Mouse (Mus musculus) forebrain, embryonic 16.5 days (tissue): ENCODE data around the gene Arhgap19. TPM values are rescaled to one million over a fixed set of nuclear protein-coding genes. Genes with fewer than 3 reads are reported as not detected.
A peak's percentile ranks its signal among the peaks of the same experiment; 100 is the strongest.

Source experiments
- ATAC-seq: fragments of 200-750 bp; cut with Nextera tagmentation; 2 replicates; pipeline ENCODE4 v1.8.0; 2017; ENCODE audit warnings: mild to moderate bottlenecking, moderate library complexity
- H3K27ac ChIP-seq: fragments of 300-500 bp; sonication (generic); 2 replicates; pipeline ENCODE4 v1.5.1; 2014; ENCODE audit warnings: low read length, control low read depth
- H3K27me3 ChIP-seq: fragments of 300-500 bp; sonication (generic); replicated peaks from 2 replicates; pipeline ENCODE4 v1.6.1; 2014; ENCODE audit warnings: low read length; ENCODE audit not compliant: control insufficient read depth, insufficient read depth
- H3K36me3 ChIP-seq: fragments of 300-500 bp; sonication (generic); 2 replicates; pipeline ENCODE4 v1.6.1; 2014; ENCODE audit not compliant: control insufficient read depth, insufficient read depth
- H3K4me1 ChIP-seq: fragments of 300-500 bp; sonication (generic); replicated peaks from 2 replicates; pipeline ENCODE4 v1.6.1; 2014; ENCODE audit warnings: low read length; ENCODE audit not compliant: control insufficient read depth, insufficient read depth
- H3K4me2 ChIP-seq: fragments of 300-500 bp; sonication (generic); 2 replicates; pipeline ENCODE4 v1.6.1; 2014; ENCODE audit warnings: mild to moderate bottlenecking, low read length, control low read depth
- H3K4me3 ChIP-seq: fragments of 300-500 bp; sonication (generic); replicated peaks from 2 replicates; pipeline ENCODE4 v1.5.1; 2014; ENCODE audit warnings: mild to moderate bottlenecking, low read length, control low read depth
- H3K9ac ChIP-seq: fragments of 300-500 bp; sonication (generic); replicated peaks from 2 replicates; pipeline ENCODE4 v1.6.1; 2014; ENCODE audit warnings: low read depth, low read length, control low read depth
- H3K9me3 ChIP-seq: fragments of 300-500 bp; sonication (generic); 2 replicates; pipeline ENCODE4 v1.6.1; 2016; ENCODE audit warnings: low read length; ENCODE audit not compliant: control insufficient read depth
- WGBS: fragments of 180-500 bp; shearing (Covaris S2); extraction: QIAGEN DNeasy Blood & Tissue Kit; methylation state at CpG from one replicate; pipeline ENCODE4 v1.1.7; 2014; 5-methylcytosine and 5-hydroxymethylcytosine counted together
- polyA plus RNA-seq: library from polyadenylated mRNA; unstranded; fragments of >200 nt; fragmentation: Nextera tagmentation; extraction: Ambion mirVana; gene quantifications from 2 replicates; pipeline ENCODE4 v1.2.1, GENCODE M21; 2015

The Arhgap19 gene
- polyA plus RNA-seq, 1 experiment from 2014 or later = 8.5 TPM

DNA sequence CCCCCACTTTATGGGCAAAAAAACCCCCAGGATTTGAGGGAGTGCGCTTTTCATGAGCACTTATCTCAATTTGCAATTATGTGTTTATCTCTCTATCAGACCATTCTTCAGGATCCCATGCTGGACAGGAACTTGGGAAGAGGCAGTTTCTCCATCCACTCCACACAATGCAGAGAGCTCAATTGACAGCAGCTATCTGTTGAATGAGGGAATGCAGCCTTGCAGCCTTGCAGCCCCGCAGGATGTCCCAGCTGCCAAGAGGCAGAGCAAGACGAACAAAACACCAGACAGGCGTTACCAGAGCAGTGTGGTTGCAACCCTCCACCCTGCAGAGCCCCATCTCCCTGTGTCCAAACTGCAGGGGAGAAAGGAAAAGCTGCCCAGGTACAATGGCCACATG is 63.0 kb downstream of the Arhgap19 start:
- no peaks in the 10 kb centered on the region for H3K9me3 ChIP-seq
- peaks cover 81% of the 10 kb centered on the region for H3K4me1 ChIP-seq
- 10% methylated on average over 4 of the region's 4 CpGs for WGBS
- H3K4me2 ChIP-seq = peak overlapping the region; percentile 66
- peak overlapping the region; percentile 57 for H3K27ac ChIP-seq
- no peaks in the 10 kb centered on the region for H3K36me3 ChIP-seq
- H3K9ac ChIP-seq = peak overlapping the region; percentile 10; the same call in 1 of the 2 replicates
- ATAC-seq = no peak
- H3K4me3 ChIP-seq = peak overlapping the region; percentile 25
- H3K27me3 ChIP-seq = peaks cover 8% of the 10 kb centered on the region

DNA sequence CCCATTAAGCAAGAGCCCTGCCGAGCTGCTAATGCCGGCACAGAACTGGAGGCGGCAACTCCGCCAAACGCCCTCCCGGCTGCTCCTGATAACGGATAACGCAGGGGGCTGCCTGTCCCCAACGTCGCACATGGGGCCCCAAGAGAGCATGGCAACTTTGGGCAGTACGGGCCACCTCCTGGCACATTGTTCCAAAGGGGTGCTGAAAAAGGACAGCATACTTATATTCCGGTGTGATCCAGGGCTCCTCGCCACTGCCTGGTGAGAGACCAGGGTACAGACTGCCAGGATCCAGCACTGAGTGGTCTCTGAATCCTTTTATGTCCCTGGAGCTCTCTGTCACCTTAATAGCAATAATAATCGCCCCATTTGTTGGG is 63.4 kb downstream of the Arhgap19 start:
- H3K27me3 ChIP-seq = peaks cover 8% of the 10 kb centered on the region
- WGBS = 2% methylated on average over 14 of the region's 14 CpGs
- peak overlapping the region; percentile 25 for H3K4me3 ChIP-seq
- H3K36me3 ChIP-seq = no peaks in the 10 kb centered on the region
- H3K4me1 ChIP-seq = peaks cover 77% of the 10 kb centered on the region
- ATAC-seq = peak; percentile 36
- H3K4me2 ChIP-seq = peak overlapping the region; percentile 66
- H3K9ac ChIP-seq = peak overlapping the region; percentile 35; the same call in 1 of the 2 replicates
- peak overlapping the region; percentile 57 for H3K27ac ChIP-seq
- no peaks in the 10 kb centered on the region for H3K9me3 ChIP-seq

DNA sequence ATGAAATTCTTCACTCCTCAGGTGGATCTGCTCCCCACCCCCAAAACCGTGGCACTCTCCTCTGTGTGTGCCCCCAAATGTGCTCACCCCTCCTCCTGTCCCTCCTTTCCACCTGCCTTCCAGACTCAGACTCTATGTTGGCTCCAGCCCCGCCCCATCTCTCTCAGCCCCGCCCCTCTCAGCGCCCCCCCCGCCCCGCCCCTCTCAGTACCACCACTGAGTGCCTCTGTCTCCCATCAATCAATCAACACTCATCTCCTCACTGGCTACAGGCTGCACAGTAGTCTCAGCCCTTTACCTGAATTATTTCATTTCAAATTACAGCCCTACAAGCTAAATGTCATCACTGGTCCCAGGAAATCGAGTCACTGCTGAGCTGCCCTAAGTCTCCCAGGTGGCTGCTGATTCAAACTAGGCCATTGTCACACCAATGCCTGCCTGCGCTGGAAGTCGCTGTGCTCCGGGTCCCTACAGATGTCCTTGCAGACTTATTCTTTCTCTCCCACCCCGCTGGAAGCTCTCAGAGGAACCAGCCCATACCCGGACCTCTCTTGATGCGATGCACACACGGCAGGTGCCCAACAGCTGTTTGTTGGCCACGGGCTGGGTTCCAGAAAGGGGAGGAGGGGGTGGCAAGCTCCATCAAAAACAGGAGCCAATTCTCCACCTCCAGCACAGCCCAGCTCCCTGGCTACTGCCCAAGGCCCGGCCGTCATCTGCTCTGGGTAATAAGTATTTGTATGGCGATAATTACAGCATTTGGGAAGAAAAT is 64.0 kb downstream of the Arhgap19 start:
- Histone ChIP-seq H3K4me3 (peak overlapping the region; percentile 25), H3K4me2 (peak overlapping the region; percentile 66), H3K9ac (peak overlapping the region; percentile 35), H3K27me3 (peaks cover 8% of the 10 kb centered on the region), H3K36me3 (no peaks in the 10 kb centered on the region), H3K27ac (peak overlapping the region; percentile 57), H3K9me3 (no peaks in the 10 kb centered on the region), H3K4me1 (peaks cover 73% of the 10 kb centered on the region)
- 1% methylated on average over 14 of the region's 18 CpGs for WGBS
- ATAC-seq = peak; percentile 82

DNA sequence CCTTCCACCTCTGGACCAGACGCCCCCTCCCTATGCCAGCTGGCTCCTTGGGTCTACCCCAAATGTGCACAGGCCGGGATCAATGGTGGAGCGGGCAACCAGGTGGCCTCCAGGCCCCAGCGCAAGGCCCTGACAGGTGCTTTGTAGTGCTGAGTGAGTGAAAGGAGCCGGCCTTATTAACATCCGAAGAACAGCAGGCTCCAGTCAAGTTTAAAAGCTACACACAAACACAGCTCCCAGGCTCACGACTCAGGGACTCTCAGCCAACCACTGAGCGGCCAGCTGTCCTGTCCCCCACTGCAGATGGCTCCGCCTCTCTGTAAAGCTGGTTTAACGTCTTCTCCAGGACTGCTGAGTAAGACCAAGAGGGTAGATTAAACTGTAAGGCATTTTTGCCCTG is 67.2 kb downstream of the Arhgap19 start:
- Histone ChIP-seq H3K9me3 (peaks cover 10% of the 10 kb centered on the region), H3K4me1 (peaks cover 43% of the 10 kb centered on the region), H3K27me3 (no peaks in the 10 kb centered on the region), H3K36me3 (peaks cover 3% of the 10 kb centered on the region; the same call in 1 of the 2 replicates), H3K27ac (no peak overlapping the region), H3K4me2 (no peak overlapping the region), H3K4me3 (no peak overlapping the region), H3K9ac (0 out of 2 replicates have a peak overlapping the region, but pooled peaks have one; percentile 12)
- 7% methylated on average over 10 of the region's 10 CpGs for WGBS
- ATAC-seq = peak; percentile 49

DNA sequence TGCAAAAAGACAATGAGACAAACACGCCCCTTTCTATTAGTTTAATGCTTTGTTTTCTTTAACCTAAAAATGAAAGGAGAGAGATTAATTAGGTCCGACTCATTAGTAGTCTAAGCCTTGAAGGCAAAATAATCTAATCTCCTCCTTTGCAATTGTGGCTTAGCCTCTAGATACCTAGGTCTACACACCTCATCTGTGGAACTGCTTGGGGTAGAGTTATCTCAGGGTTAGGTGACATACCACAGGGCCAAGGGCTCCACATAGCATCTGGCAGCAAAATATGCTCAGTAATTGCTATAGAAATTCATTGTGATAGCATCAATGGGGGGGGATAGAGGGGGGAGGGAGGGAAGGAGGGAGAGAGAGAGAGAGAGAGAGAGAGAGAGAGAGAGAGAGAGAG is 76.4 kb downstream of the Arhgap19 start:
- no peaks in the 10 kb centered on the region for H3K36me3 ChIP-seq
- no peaks in the 10 kb centered on the region for H3K27me3 ChIP-seq
- peak; percentile 37; the same call in 1 of the 2 replicates for ATAC-seq
- H3K4me1 ChIP-seq = peaks cover 16% of the 10 kb centered on the region
- no peak overlapping the region for H3K4me2 ChIP-seq
- no peak overlapping the region; the same call in 1 of the 2 replicates for H3K27ac ChIP-seq
- H3K4me3 ChIP-seq = no peak overlapping the region
- no peak overlapping the region for H3K9ac ChIP-seq
- 17% methylated on average over 2 of the region's 2 CpGs for WGBS
- no peaks in the 10 kb centered on the region for H3K9me3 ChIP-seq

DNA sequence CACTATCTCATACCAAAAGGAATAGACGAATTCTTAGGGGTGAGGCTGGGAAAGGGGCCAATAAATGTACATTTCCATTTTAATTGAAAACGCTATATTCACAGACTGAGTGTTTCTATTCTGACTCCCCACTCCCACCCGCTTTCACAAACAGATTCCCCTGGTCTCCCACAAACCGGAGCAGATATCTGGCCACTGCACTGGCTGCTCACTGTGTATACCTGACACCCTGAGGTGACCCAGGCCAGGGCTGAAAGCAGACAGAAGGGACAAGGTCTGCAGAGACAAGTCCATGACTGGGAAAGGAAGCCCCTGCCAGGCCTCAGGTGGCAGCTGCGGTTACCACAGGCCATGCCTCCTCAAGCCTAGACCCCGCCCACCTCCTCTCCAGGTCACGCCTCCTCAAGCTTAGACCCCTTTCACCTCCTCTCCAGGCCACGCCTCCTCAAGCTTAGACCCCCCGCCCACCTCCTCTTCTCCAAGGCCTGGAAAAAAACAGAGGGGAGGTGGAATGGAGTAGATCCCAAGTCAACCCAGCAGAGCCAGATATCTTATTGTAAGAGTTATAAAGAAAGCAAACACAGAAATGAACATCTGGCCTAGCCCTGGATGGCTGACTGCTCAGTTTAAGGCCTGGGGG is 76.9 kb downstream of the Arhgap19 start:
- WGBS = 14% methylated on average over 9 of the region's 9 CpGs
- Histone ChIP-seq H3K4me3 (no peak overlapping the region), H3K4me2 (no peak overlapping the region), H3K4me1 (peaks cover 16% of the 10 kb centered on the region), H3K27me3 (no peaks in the 10 kb centered on the region), H3K9ac (no peak overlapping the region), H3K36me3 (no peaks in the 10 kb centered on the region), H3K27ac (peak overlapping the region; percentile 80), H3K9me3 (no peaks in the 10 kb centered on the region)
- ATAC-seq = peak; percentile 53

DNA sequence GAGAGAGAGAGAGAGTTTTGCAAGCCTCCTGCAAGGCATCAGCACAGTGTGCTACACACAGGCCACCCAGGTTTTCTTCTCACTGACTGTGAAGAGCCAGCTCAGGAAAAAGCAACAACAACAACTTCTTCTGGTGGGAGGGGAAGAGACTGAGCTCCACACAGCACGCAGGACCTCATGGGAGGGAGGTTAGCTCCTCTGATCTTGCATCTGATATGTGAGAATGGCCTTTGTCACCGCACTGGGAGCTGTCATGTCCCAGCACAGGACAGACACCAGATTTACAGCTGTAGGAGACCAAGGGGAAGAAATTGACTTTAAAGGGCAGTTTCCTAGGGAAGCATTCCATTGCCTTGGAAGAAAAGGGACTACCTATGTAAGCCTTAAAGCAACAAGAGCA is 78.5 kb downstream of the Arhgap19 start:
- 68% methylated on average over 2 of the region's 2 CpGs for WGBS
- ATAC-seq = no peak

DNA sequence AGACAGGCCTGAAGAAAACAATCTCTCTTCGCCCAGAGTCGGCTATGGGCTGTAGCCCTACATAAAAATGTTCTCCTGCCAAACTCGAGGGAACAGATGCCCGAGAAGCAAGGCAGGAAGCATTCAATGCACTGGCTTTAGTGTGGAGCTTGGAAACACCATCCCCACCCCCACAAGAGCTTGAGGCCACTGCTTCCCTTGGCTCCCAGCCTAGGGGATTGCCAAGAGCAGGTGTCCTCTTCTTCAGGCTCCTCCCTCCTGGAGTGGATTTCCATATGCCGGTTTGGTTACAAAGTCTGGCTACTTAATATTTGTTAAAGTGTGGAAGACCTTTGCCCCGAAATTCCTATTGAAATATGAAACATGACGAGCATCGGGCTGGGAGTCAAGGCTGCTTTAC is 82.4 kb downstream of the Arhgap19 start:
- no peaks in the 10 kb centered on the region for H3K36me3 ChIP-seq
- H3K9ac ChIP-seq = no peak overlapping the region
- H3K27ac ChIP-seq = no peak overlapping the region; the same call in 1 of the 2 replicates
- no peak overlapping the region for H3K4me3 ChIP-seq
- WGBS = 57% methylated on average over 8 of the region's 8 CpGs
- no peak overlapping the region for H3K4me2 ChIP-seq
- no peak for ATAC-seq
- H3K4me1 ChIP-seq = peaks cover 28% of the 10 kb centered on the region
- H3K9me3 ChIP-seq = no peaks in the 10 kb centered on the region
- H3K27me3 ChIP-seq = peaks cover 4% of the 10 kb centered on the region; the same call in 1 of the 2 replicates

More for the DNA sequence above, 78.5 kb downstream of the Arhgap19 start:
- H3K4me1 ChIP-seq = peaks cover 24% of the 10 kb centered on the region
- no peaks in the 10 kb centered on the region for H3K36me3 ChIP-seq
- H3K9me3 ChIP-seq = no peaks in the 10 kb centered on the region
- H3K27me3 ChIP-seq = no peaks in the 10 kb centered on the region; the same call in 1 of the 2 replicates
- no peak overlapping the region for H3K27ac ChIP-seq
- H3K4me2 ChIP-seq = no peak overlapping the region
- no peak overlapping the region for H3K9ac ChIP-seq
- no peak overlapping the region for H3K4me3 ChIP-seq
